35 mouse cellular contexts compared by ENCODE assay signal in the genomic region with DNA sequence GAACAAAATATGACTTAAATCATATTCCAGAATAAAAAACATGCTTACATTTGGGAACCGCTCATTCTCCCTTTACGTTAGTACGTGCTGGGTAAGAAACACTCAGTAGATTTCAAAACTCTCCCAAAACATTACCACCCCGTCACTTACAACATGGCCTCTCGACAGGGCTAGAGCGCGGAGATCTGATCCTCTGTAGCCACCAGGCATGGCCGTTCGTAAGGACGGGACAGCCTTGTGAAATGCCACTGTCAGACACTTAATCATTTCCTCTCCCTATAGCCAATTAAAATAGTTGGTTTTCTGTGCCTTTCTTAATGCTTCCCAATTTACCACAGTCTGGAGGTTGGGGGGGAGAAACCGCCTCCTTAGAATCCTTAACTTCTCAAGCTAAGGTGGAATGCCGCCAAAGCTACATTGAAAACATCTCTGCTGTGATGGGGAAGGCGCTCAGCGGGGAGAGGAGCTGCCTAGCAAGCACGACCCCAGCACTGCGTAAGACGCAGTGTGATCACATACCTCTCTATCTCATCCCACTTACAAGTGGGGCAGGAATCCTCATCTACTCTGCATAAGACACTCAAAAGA. TPM values are rescaled to one million over a fixed set of nuclear protein-coding genes. Genes with fewer than 3 reads are reported as not detected.
DNase-seq lines count a peak whose midpoint lies in the region; ATAC-seq and TF ChIP-seq lines count a peak whose summit lies in the region.
"Had no signal": no experiment of that assay in that cellular context is flagged by ENCODE, and none has a peak within 500 bp of the region (broad histone marks: within the 10 kb centered on the region; RNA-seq: fewer than 3 reads in every experiment).

No protein-coding gene starts in this region.

- no peak for TF ChIP-seq CTCF in layer of hippocampus, adult 2 months (conservative IDR thresholded peaks at IDR 0.05)
- no peak for TF ChIP-seq CTCF in thymus, adult 2 months (IDR thresholded peaks at IDR 0.05; ENCODE audit: borderline replicate concordance, control insufficient read depth, extremely low read depth, insufficient read depth, low read length, poor library complexity)

- peak; percentile 49 for DNase-seq in right cerebral cortex, adult 18-20 months
- DNase-seq in right cerebral cortex, postnatal 4 days: no peak
- peak; percentile 56 to 61 for DNase-seq in right cerebral cortex, postnatal 10 days (ENCODE audit: low spot score in 2 of 2)
- no peak for DNase-seq in layer of hippocampus, adult 2 months (ENCODE audit: low spot score in 2 of 2)
- no peak for DNase-seq in kidney, postnatal 14 days
- DNase-seq in thymus, adult 2 months: no peak
- DNase-seq: adrenal gland, postnatal 14 days; cerebellum, adult 18-20 months; cerebellum, postnatal 10 days; gastrocnemius, postnatal 10 days; kidney, adult 18-20 months; kidney, postnatal 36 days; layer of hippocampus, postnatal 36 days; lung, adult 2 months; lung, postnatal 10 days had no signal

- no peaks in the 10 kb centered on the region for H3K27me3 ChIP-seq in forebrain, embryonic 15.5 days
- H3K27me3 ChIP-seq in forebrain, embryonic 13.5 days: no peaks in the 10 kb centered on the region
- no peaks in the 10 kb centered on the region for H3K27me3 ChIP-seq in thymus, adult 2 months (ENCODE audit: control insufficient read depth, insufficient read depth, low read length)
- H3K27me3 ChIP-seq: heart, embryonic 15.5 days; kidney, embryonic 15.5 days; limb, embryonic 15.5 days; midbrain, embryonic 15.5 days; neural tube, embryonic 15.5 days; Patski had no signal

- H3K4me1 ChIP-seq in forebrain, embryonic 15.5 days: peaks cover 36% of the 10 kb centered on the region
- peaks cover 26% of the 10 kb centered on the region for H3K4me1 ChIP-seq in forebrain, embryonic 13.5 days
- no peaks in the 10 kb centered on the region for H3K4me1 ChIP-seq in thymus, adult 2 months (replicated peaks; ENCODE audit: control insufficient read depth, insufficient read depth, low read length)
- H3K4me1 ChIP-seq: heart, embryonic 10.5 days; kidney, embryonic 15.5 days; limb, embryonic 10.5 days; midbrain, embryonic 10.5 days; midbrain, embryonic 15.5 days; neural tube, embryonic 15.5 days had no signal

- no peak for ATAC-seq in forebrain, embryonic 15.5 days (replicated peaks)
- ATAC-seq in forebrain, embryonic 13.5 days: no peak
- ATAC-seq: forebrain, embryonic 16.5 days; hindbrain, embryonic 16.5 days; midbrain, embryonic 15.5 days; Patski had no signal

- no peak overlapping the region for H3K9ac ChIP-seq in forebrain, embryonic 15.5 days (replicated peaks)
- no peak overlapping the region for H3K9ac ChIP-seq in forebrain, embryonic 13.5 days
- H3K9ac ChIP-seq: heart, embryonic 15.5 days; kidney, embryonic 15.5 days; limb, embryonic 15.5 days; liver, embryonic 14.5 days; midbrain, embryonic 15.5 days; neural tube, embryonic 15.5 days had no signal

- H3K36me3 ChIP-seq in forebrain, embryonic 15.5 days: peaks cover 11% of the 10 kb centered on the region; the same call in 1 of the 2 replicates
- H3K36me3 ChIP-seq in forebrain, embryonic 13.5 days (ENCODE audit: poor library complexity, severe bottlenecking): peaks cover 15% of the 10 kb centered on the region
- no peaks in the 10 kb centered on the region for H3K36me3 ChIP-seq in thymus, adult 2 months (ENCODE audit: control insufficient read depth, insufficient read depth, low read length)

- 68% methylated on average over 17 of the region's 17 CpGs for WGBS in forebrain, embryonic 15.5 days
- WGBS in forebrain, embryonic 13.5 days: 83% methylated on average over 17 of the region's 17 CpGs
- WGBS in thymus, adult 2 months: 96% methylated on average over 17 of the region's 17 CpGs

- H3K9me3 ChIP-seq in forebrain, embryonic 15.5 days: no peaks in the 10 kb centered on the region
- H3K9me3 ChIP-seq in forebrain, embryonic 13.5 days (replicated peaks): no peaks in the 10 kb centered on the region
- H3K9me3 ChIP-seq: kidney, embryonic 15.5 days; limb, embryonic 10.5 days; limb, embryonic 15.5 days; midbrain, embryonic 15.5 days; neural tube, embryonic 15.5 days had no signal

- TF ChIP-seq POLR2A in thymus, adult 2 months (IDR thresholded peaks at IDR 0.05; ENCODE audit: control insufficient read depth, extremely low read depth, insufficient read depth, low read length, poor library complexity): no peak

- no peak overlapping the region for H3K4me2 ChIP-seq in forebrain, embryonic 15.5 days (replicated peaks)
- H3K4me2 ChIP-seq in forebrain, embryonic 13.5 days: no peak overlapping the region
- H3K4me2 ChIP-seq: heart, embryonic 15.5 days; kidney, embryonic 15.5 days; limb, embryonic 15.5 days; midbrain, embryonic 15.5 days; neural tube, embryonic 15.5 days had no signal

- 0 out of 2 replicates have a peak overlapping the region, but pooled peaks have one; percentile 18 for H3K27ac ChIP-seq in forebrain, embryonic 15.5 days (replicated peaks)
- no peak overlapping the region for H3K27ac ChIP-seq in forebrain, embryonic 13.5 days
- H3K27ac ChIP-seq in layer of hippocampus, adult 2 months: no peak overlapping the region
- no peak overlapping the region for H3K27ac ChIP-seq in thymus, adult 2 months (ENCODE audit: control insufficient read depth, insufficient read depth, low read length)
- H3K27ac ChIP-seq: heart, embryonic 10.5 days; heart, embryonic 15.5 days; kidney, embryonic 15.5 days; limb, embryonic 10.5 days; limb, embryonic 15.5 days; liver, embryonic 14.5 days; midbrain, embryonic 10.5 days; midbrain, embryonic 15.5 days; neural tube, embryonic 15.5 days; stomach, postnatal 0 days had no signal

- no peak overlapping the region for H3K4me3 ChIP-seq in forebrain, embryonic 15.5 days
- no peak overlapping the region for H3K4me3 ChIP-seq in forebrain, embryonic 13.5 days
- H3K4me3 ChIP-seq in layer of hippocampus, adult 2 months: no peak overlapping the region
- no peak overlapping the region for H3K4me3 ChIP-seq in thymus, adult 2 months (ENCODE audit: control insufficient read depth, insufficient read depth, low read length)
- H3K4me3 ChIP-seq: erythroblast, embryonic 14.5 days; heart, embryonic 10.5 days; heart, embryonic 15.5 days; kidney, embryonic 15.5 days; limb, embryonic 10.5 days; limb, embryonic 15.5 days; midbrain, embryonic 10.5 days; midbrain, embryonic 15.5 days; neural tube, embryonic 15.5 days had no signal

RNA-seq across cellular contexts. Expression of a gene that starts 23.6 kb away (rescaled TPM):
- polyA plus RNA-seq in forebrain, embryonic 15.5 days (2015; fragmentation: Nextera tagmentation; extraction: Ambion mirVana): 30.3 and 31.6 TPM in 2 replicates
- polyA plus RNA-seq in forebrain, embryonic 13.5 days (2015; fragmentation: Nextera tagmentation; extraction: Ambion mirVana): 22.7 and 23.3 TPM in 2 replicates
- total RNA-seq in layer of hippocampus, adult 2 months (2021): 10 to 100 TPM; 68.3 to 80.7 TPM
- 71.4 and 81.9 TPM in 2 replicates for polyA plus RNA-seq in thymus, adult 2 months (2012; rRNA removed)

RNA-seq across cellular contexts. Expression of a gene that starts 54.6 kb away (rescaled TPM):
- polyA plus RNA-seq in forebrain, embryonic 15.5 days (2015; fragmentation: Nextera tagmentation; extraction: Ambion mirVana): 0.36 TPM in 1 of 2 replicates, not detected in the other
- 0.60 TPM in 1 of 2 replicates, not detected in the other for polyA plus RNA-seq in forebrain, embryonic 13.5 days (2015; fragmentation: Nextera tagmentation; extraction: Ambion mirVana)
- 1 to 10 TPM; 1.1 to 1.7 TPM for total RNA-seq in layer of hippocampus, adult 2 months (2021)
- 4.3 and 5.3 TPM in 2 replicates for polyA plus RNA-seq in thymus, adult 2 months (2012; rRNA removed)
- total RNA-seq: common myeloid progenitor, adult 5-6 weeks; MEL had no signal
- polyA plus RNA-seq: embryonic facial prominence, embryonic 14.5 days; forebrain, embryonic 16.5 days; hindbrain, embryonic 11.5 days; hindbrain, embryonic 16.5 days; limb, embryonic 10.5 days; midbrain, embryonic 15.5 days had no signal

RNA-seq across cellular contexts. Expression of a gene that starts 58.4 kb away (rescaled TPM):
- polyA plus RNA-seq in forebrain, embryonic 15.5 days (2015; fragmentation: Nextera tagmentation; extraction: Ambion mirVana): 6.9 and 7.5 TPM in 2 replicates
- polyA plus RNA-seq in forebrain, embryonic 13.5 days (2015; fragmentation: Nextera tagmentation; extraction: Ambion mirVana): 3.9 and 4.8 TPM in 2 replicates
- 10 to 100 TPM; 50.0 to 50.3 TPM for total RNA-seq in layer of hippocampus, adult 2 months (2021)
- polyA plus RNA-seq in thymus, adult 2 months (2012; rRNA removed): 1.5 and 2.6 TPM in 2 replicates
- polyA plus RNA-seq: erythroblast, embryonic 14.5 days had no signal

Comparison
In these comparisons a context has a peak if more than half of its experiments do, and no peak if none do; other contexts are left out.
1. DNase-seq: peak in right cerebral cortex, adult 18-20 months (single experiment) and right cerebral cortex, postnatal 10 days (2 of 2); none in right cerebral cortex, postnatal 4 days (single experiment), layer of hippocampus, adult 2 months (0 of 2), kidney, postnatal 14 days (single experiment) and thymus, adult 2 months (single experiment).